Mouse (Mus musculus) hindbrain, embryonic 15.5 days (tissue): ENCODE measurements around the gene Sema4g. TPM values are rescaled to one million over a fixed set of nuclear protein-coding genes. Genes with fewer than 3 reads are reported as not detected.

Experiments
- ATAC-seq: fragments of 200-750 bp; cut with Nextera tagmentation; 2 replicates; pipeline ENCODE4 v1.8.0; 2017; ENCODE audit warnings: low read depth, moderate number of reproducible peaks, moderate TSS enrichment; ENCODE audit not compliant: low FRiP score
- H3K27ac ChIP-seq: fragments of 300-500 bp; sonication (generic); replicated peaks from 2 replicates; pipeline ENCODE4 v1.5.1; 2015; ENCODE audit warnings: mild to moderate bottlenecking, inconsistent platforms
- H3K27me3 ChIP-seq: fragments of 300-500 bp; sonication (generic); 2 replicates; pipeline ENCODE4 v1.6.1; 2015; ENCODE audit warnings: control low read depth, inconsistent platforms
- H3K36me3 ChIP-seq: fragments of 300-500 bp; sonication (generic); 2 replicates; pipeline ENCODE4 v1.6.1; 2015; ENCODE audit warnings: control low read depth, inconsistent platforms
- H3K4me1 ChIP-seq: fragments of 300-500 bp; sonication (generic); replicated peaks from 2 replicates; pipeline ENCODE4 v1.6.1; 2015; ENCODE audit warnings: control low read depth, inconsistent platforms
- H3K4me2 ChIP-seq: fragments of 300-500 bp; sonication (generic); 2 replicates; pipeline ENCODE4 v1.6.1; 2015; ENCODE audit warnings: moderate library complexity, mild to moderate bottlenecking, inconsistent platforms
- H3K4me3 ChIP-seq: fragments of 300-500 bp; sonication (generic); 2 replicates; pipeline ENCODE4 v1.5.1; 2015; ENCODE audit warnings: mild to moderate bottlenecking, inconsistent platforms
- H3K9ac ChIP-seq: fragments of 300-500 bp; sonication (generic); 2 replicates; pipeline ENCODE4 v1.6.1; 2015; ENCODE audit warnings: inconsistent platforms
- H3K9me3 ChIP-seq: fragments of 300-500 bp; sonication (generic); 2 replicates; pipeline ENCODE4 v1.6.1; 2016; ENCODE audit warnings: control low read depth, inconsistent platforms
- WGBS: fragments of 180-500 bp; shearing (Covaris S2); methylation state at CpG from one replicate; pipeline ENCODE4 v1.1.7; 2015; 5-methylcytosine and 5-hydroxymethylcytosine counted together
- polyA plus RNA-seq: library from polyadenylated mRNA; unstranded; fragments of >200 nt; fragmentation: Nextera tagmentation; extraction: Ambion mirVana; gene quantifications from 2 replicates; pipeline ENCODE4 v1.2.1, GENCODE M21; 2015

The Sema4g gene
- polyA plus RNA-seq, 1 experiment from 2014 or later = 18.9 TPM

DNA sequence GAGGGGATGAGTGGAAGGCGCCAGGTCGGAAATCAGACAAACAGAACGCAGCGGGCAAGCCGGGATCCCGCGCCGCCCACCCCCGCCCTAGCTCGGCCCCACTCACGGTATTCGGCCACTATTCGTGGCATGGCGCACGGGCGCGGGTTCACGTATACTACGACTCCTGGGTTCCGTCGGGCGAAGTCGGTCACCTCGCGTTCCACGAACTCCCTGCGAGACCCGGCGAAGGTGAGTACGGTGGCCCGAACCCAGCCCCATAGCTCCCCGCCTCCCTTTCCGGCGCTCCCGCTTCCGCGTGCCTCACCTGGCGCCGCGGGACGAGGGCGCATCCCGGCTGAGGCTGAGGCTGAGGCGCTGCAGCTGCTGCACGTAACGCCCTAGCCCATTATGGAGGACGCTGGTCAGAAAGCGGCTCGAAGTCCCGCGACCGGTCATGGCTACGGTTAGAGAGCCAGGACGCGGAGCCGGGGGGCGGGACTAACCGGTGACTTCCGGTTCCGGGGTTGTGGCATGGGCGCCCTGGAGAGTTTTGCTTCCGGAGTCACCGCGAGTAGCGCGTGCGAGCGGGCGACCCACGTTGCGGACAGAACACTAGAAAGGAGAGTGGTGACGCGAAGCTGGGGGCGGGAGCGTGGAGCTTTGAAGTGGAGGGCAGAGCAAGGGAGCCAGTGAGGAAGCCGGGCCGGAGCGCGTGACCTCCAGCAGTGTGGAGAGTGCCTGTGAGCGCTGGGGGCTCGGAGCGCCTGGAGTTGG lies 17.2 kb downstream of the Sema4g start, which contains the start of gene Mrpl43:
Gene Mrpl43 (minus strand): TSS at position 486 of the 756 bp plus-strand sequence.
- Histone ChIP-seq H3K9me3 (no peaks in the 10 kb centered on the region), H3K4me2 (peak within 1 kb of the TSS; percentile 95), H3K4me3 (peak within 1 kb of the TSS; percentile 100), H3K36me3 (peaks cover 32% of the 10 kb centered on the region), H3K9ac (peak within 1 kb of the TSS; percentile 72), H3K27me3 (no peaks in the 10 kb centered on the region), H3K27ac (peak within 1 kb of the TSS; percentile 81), H3K4me1 (peaks cover 40% of the 10 kb centered on the region)
- under 1% methylated on average over 82 of the region's 82 CpGs for WGBS
- ATAC-seq = peak; percentile 92

GRCm38 (mm10) chr19:45007021-45007420 lies 18.1 kb downstream of the Sema4g start:
- ATAC-seq = no peak
- H3K4me3 ChIP-seq = peak overlapping the region; percentile 100
- peak overlapping the region; percentile 81 for H3K27ac ChIP-seq
- peaks cover 26% of the 10 kb centered on the region for H3K36me3 ChIP-seq
- H3K27me3 ChIP-seq = no peaks in the 10 kb centered on the region
- peaks cover 40% of the 10 kb centered on the region for H3K4me1 ChIP-seq
- H3K9ac ChIP-seq = peak overlapping the region; percentile 72
- 43% methylated on average over 17 of the region's 17 CpGs for WGBS
- H3K9me3 ChIP-seq = no peaks in the 10 kb centered on the region
- peak overlapping the region; percentile 95 for H3K4me2 ChIP-seq

GRCm38 (mm10) chr19:45007425-45008191 lies 18.7 kb downstream of the Sema4g start:
- ATAC-seq = no peak

GRCm38 (mm10) chr19:45010646-45011045 lies 21.7 kb downstream of the Sema4g start:
- no peak overlapping the region for H3K4me2 ChIP-seq
- peaks cover 11% of the 10 kb centered on the region; the same call in 1 of the 2 replicates for H3K36me3 ChIP-seq
- no peak overlapping the region for H3K27ac ChIP-seq
- H3K27me3 ChIP-seq = no peaks in the 10 kb centered on the region
- H3K4me3 ChIP-seq = no peak overlapping the region
- H3K9ac ChIP-seq = no peak overlapping the region
- H3K4me1 ChIP-seq = peaks cover 45% of the 10 kb centered on the region
- no peak for ATAC-seq
- WGBS = 91% methylated on average over 4 of the region's 4 CpGs
- H3K9me3 ChIP-seq = no peaks in the 10 kb centered on the region

More at GRCm38 (mm10) chr19:45007425-45008191, 18.7 kb downstream of the Sema4g start:
- H3K4me3 ChIP-seq = peak overlapping the region; percentile 100
- WGBS = 92% methylated on average over 20 of the region's 20 CpGs
- H3K27ac ChIP-seq = no peak overlapping the region
- H3K36me3 ChIP-seq = peaks cover 20% of the 10 kb centered on the region
- H3K9ac ChIP-seq = peak overlapping the region; percentile 72
- peak overlapping the region; percentile 95 for H3K4me2 ChIP-seq
- peaks cover 43% of the 10 kb centered on the region for H3K4me1 ChIP-seq
- H3K9me3 ChIP-seq = no peaks in the 10 kb centered on the region
- H3K27me3 ChIP-seq = no peaks in the 10 kb centered on the region

DNA sequence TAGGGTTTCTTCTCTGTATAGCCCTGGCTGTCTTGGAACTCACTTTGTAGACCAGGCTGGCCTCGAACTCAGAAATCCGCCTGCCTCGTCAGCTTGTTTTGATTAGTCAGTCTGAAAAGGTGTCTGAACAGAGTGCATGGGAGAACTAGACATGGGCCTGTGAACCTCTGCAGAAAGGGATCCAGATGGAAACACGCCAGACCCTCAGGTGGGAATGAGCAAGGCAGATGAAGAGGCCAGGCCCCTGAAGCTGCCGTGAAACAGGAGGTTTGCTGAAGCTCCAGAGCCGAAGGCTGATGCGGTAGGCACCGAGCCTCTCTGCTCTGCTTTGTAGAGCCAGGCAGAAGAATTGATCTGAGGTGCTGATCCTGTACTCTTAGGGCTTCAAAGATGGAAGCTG lies 23.3 kb downstream of the Sema4g start:
- Histone ChIP-seq H3K9ac (no peak overlapping the region), H3K4me1 (peaks cover 52% of the 10 kb centered on the region)
- no peak for ATAC-seq

DNA sequence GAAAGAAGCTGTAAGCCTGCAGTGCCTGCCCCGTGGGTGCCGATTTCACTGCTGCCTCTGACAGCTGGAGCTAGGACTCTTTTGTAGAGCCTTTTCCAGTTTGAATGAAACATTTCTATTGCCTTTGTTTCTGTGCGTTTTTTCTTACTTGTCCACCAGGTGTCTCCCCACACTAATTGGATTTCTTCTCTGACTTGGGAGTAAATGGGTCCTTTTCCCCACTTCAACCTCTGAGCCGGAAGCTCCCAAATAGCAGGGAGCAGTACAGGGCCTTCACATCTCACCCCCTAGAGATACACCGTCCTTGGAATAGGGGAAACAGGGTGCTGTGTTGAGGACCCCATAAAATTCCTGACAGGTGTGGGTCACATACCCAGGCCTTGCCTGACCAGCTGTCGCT lies 23.7 kb downstream of the Sema4g start:
- H3K4me2 ChIP-seq = no peak overlapping the region
- no peaks in the 10 kb centered on the region for H3K9me3 ChIP-seq
- peaks cover 50% of the 10 kb centered on the region for H3K4me1 ChIP-seq
- 32% methylated on average over 6 of the region's 6 CpGs for WGBS
- H3K36me3 ChIP-seq = peaks cover 11% of the 10 kb centered on the region; the same call in 1 of the 2 replicates
- ATAC-seq = no peak
- no peaks in the 10 kb centered on the region for H3K27me3 ChIP-seq
- H3K27ac ChIP-seq = peak overlapping the region; percentile 61
- H3K4me3 ChIP-seq = no peak overlapping the region
- H3K9ac ChIP-seq = no peak overlapping the region

More for the DNA sequence above, 23.3 kb downstream of the Sema4g start:
- H3K36me3 ChIP-seq = peaks cover 11% of the 10 kb centered on the region; the same call in 1 of the 2 replicates
- WGBS = 84% methylated on average over 8 of the region's 8 CpGs
- H3K27me3 ChIP-seq = no peaks in the 10 kb centered on the region
- H3K4me2 ChIP-seq = no peak overlapping the region
- peak overlapping the region; percentile 61 for H3K27ac ChIP-seq
- no peaks in the 10 kb centered on the region for H3K9me3 ChIP-seq
- H3K4me3 ChIP-seq = no peak overlapping the region

GRCm38 (mm10) chr19:45013581-45014225 lies 24.8 kb downstream of the Sema4g start:
- Histone ChIP-seq H3K9me3 (no peaks in the 10 kb centered on the region), H3K4me3 (no peak overlapping the region), H3K4me1 (peaks cover 48% of the 10 kb centered on the region), H3K9ac (no peak overlapping the region), H3K36me3 (peaks cover 11% of the 10 kb centered on the region; the same call in 1 of the 2 replicates), H3K4me2 (no peak overlapping the region), H3K27ac (no peak overlapping the region), H3K27me3 (no peaks in the 10 kb centered on the region)
- WGBS = 68% methylated on average over 6 of the region's 6 CpGs
- ATAC-seq = no peak

- Histone ChIP-seq H3K27ac (peak within 1 kb of the TSS; percentile 95), H3K4me1 (peaks cover 50% of the 10 kb centered on the region), H3K4me3 (peak within 1 kb of the TSS; percentile 70), H3K4me2 (peak within 1 kb of the TSS; percentile 86), H3K9me3 (no peaks in the 10 kb centered on the region), H3K36me3 (peaks cover 11% of the 10 kb centered on the region; the same call in 1 of the 2 replicates), H3K9ac (peak within 1 kb of the TSS; percentile 5; the same call in 1 of the 2 replicates), H3K27me3 (no peaks in the 10 kb centered on the region)
- ATAC-seq = no peak
- 11% methylated on average over 10 of the region's 10 CpGs for WGBS
Measured at GRCm38 (mm10) chr19:45014335-45014971, 25.6 kb downstream of the Sema4g start, which contains the start of gene Lzts2. TSS of gene Lzts2 (plus strand) at chr19:45014414.

DNA sequence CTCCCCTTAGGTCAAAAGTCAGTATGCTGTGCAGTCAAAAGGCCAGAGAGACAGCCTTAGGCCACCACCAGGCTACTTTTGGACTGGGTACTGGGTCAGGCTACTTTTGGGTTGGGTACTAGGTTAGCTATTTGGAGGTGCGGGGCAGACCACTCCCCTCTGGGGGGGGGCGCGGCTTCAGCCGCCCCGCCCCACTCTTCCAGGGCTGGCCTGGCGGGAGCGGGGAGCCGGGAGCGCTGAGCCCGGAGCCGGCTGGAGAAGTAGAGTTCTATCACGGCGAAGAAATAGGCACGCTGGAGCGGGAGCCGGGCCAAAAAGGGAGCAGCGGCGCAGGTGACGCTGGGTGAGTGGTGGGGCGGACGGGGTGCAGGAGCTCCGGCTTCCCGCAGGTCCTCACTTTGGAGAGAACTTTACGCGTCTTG lies 26.1 kb downstream of the Sema4g start:
- Histone ChIP-seq H3K4me3 (peak overlapping the region; percentile 70), H3K4me1 (peaks cover 53% of the 10 kb centered on the region), H3K27ac (peak overlapping the region; percentile 95), H3K9ac (peak overlapping the region; percentile 5; the same call in 1 of the 2 replicates), H3K9me3 (no peaks in the 10 kb centered on the region), H3K27me3 (no peaks in the 10 kb centered on the region), H3K4me2 (peak overlapping the region; percentile 86), H3K36me3 (peaks cover 11% of the 10 kb centered on the region; the same call in 1 of the 2 replicates)
- 1% methylated on average over 25 of the region's 25 CpGs for WGBS
- no peak for ATAC-seq

DNA sequence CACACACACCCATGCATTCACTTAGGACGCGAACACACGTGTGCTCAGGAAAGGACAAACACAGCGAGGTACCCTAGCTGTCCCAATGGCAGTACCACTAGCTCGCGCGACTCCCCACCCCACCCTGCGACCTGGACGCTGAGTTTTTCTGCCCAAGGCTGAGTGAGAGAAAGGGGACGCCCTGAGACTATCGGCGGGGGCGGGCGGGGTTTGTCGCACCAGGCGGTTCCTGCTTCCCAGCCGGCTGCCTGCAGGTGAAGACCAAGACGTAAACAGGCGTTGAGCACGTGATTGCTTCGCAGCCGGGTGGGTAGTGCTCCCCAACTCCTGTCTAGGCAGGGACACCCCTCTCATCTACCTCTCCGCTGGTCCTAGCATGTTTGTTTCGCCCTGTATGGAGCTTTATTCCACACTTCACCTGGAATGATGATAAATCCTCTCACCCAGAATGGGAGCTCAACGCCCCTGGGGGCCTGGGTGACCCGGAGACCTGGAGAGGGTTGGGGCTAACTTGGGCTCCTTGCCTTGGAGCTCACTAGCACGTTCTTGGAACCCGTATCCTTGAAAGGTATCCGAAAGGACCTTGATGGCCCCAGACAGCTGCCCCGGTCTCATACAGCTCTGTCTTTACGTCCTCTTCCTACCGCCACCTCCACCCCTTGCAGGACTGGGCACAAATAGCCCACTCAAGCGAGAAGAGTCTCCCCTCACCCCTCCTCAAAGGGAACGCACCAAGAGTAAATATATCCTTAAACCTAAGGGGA lies 26.8 kb downstream of the Sema4g start:
- Histone ChIP-seq H3K36me3 (peaks cover 4% of the 10 kb centered on the region; the same call in 1 of the 2 replicates), H3K4me3 (peak overlapping the region; percentile 70), H3K4me2 (peak overlapping the region; percentile 86), H3K27me3 (no peaks in the 10 kb centered on the region), H3K27ac (peak overlapping the region; percentile 95), H3K4me1 (peaks cover 60% of the 10 kb centered on the region), H3K9ac (peak overlapping the region; percentile 21), H3K9me3 (no peaks in the 10 kb centered on the region)
- 0 out of 2 replicates have a peak, but pooled peaks have one; percentile 9 for ATAC-seq
- WGBS = 2% methylated on average over 34 of the region's 34 CpGs
